Mouse (Mus musculus) heart, embryonic 14.5 days (tissue): Measurements from ENCODE around the gene Frs3. TPM values are rescaled to one million over a fixed set of nuclear protein-coding genes. Genes with fewer than 3 reads are reported as not detected.

Experiments
- ATAC-seq: fragments of 200-750 bp; cut with Nextera tagmentation; 2 replicates; pipeline ENCODE4 v1.8.0; 2017; ENCODE audit warnings: low read depth, moderate TSS enrichment; ENCODE audit not compliant: insufficient number of reproducible peaks, insufficient read depth, low FRiP score
- H3K27ac ChIP-seq, 2 experiments: fragments of 200-500 bp in 1 of 2; fragments of 300-500 bp in 1 of 2; sonication (generic) in 1 of 2; replicated peaks in 1 of 2; 2 replicates each; pipeline ENCODE4 v1.5.1; 2012 to 2014; ENCODE audit warnings: low read depth in 2 of 2, low read length in 2 of 2, control low read depth in 1 of 2, mild to moderate bottlenecking in 1 of 2, mixed read lengths in 1 of 2; ENCODE audit not compliant: control insufficient read depth in 1 of 2, insufficient read depth in 1 of 2
- H3K27me3 ChIP-seq: fragments of 300-500 bp; sonication (generic); 2 replicates; pipeline ENCODE4 v1.6.1; 2014; ENCODE audit warnings: mild to moderate bottlenecking, low read length, control low read depth; ENCODE audit not compliant: control insufficient read depth, insufficient read depth
- H3K36me3 ChIP-seq: fragments of 300-500 bp; sonication (generic); 2 replicates; pipeline ENCODE4 v1.6.1; 2014; ENCODE audit warnings: mild to moderate bottlenecking, control low read depth, low read length, mixed read lengths; ENCODE audit not compliant: control insufficient read depth, insufficient read depth
- H3K4me1 ChIP-seq, 2 experiments: fragments of 200-500 bp in 1 of 2; fragments of 300-500 bp in 1 of 2; sonication (generic) in 1 of 2; 2 replicates each; pipeline ENCODE4 v1.6.1; 2012 to 2014; ENCODE audit warnings: low read length in 2 of 2, control low read depth in 1 of 2, mixed read lengths in 1 of 2; ENCODE audit not compliant: control insufficient read depth in 2 of 2, insufficient read depth in 2 of 2
- H3K4me2 ChIP-seq: fragments of 300-500 bp; sonication (generic); 2 replicates; pipeline ENCODE4 v1.6.1; 2014; ENCODE audit warnings: mild to moderate bottlenecking, low read length
- H3K4me3 ChIP-seq, 2 experiments: fragments of 200-500 bp in 1 of 2; fragments of 300-500 bp in 1 of 2; sonication (generic) in 1 of 2; 2 replicates each; pipeline ENCODE4 v1.5.1; 2012 to 2014; ENCODE audit warnings: low read length in 2 of 2, mild to moderate bottlenecking in 2 of 2, control low read depth in 1 of 2, low read depth in 1 of 2, moderate library complexity in 1 of 2; ENCODE audit not compliant: control insufficient read depth in 1 of 2, insufficient read depth in 1 of 2
- H3K9ac ChIP-seq: fragments of 300-500 bp; sonication (generic); 2 replicates; pipeline ENCODE4 v1.6.1; 2014; ENCODE audit warnings: mild to moderate bottlenecking, low read length
- H3K9me3 ChIP-seq: fragments of 300-500 bp; sonication (generic); 2 replicates; pipeline ENCODE4 v1.6.1; 2016; ENCODE audit warnings: low read length, control low read depth; ENCODE audit not compliant: control insufficient read depth
- WGBS: fragments of 180-500 bp; shearing (Covaris S2); extraction: QIAGEN DNeasy Blood & Tissue Kit; methylation state at CpG from one replicate; pipeline ENCODE4 v1.1.7; 2014; 5-methylcytosine and 5-hydroxymethylcytosine counted together
- polyA plus RNA-seq: library from polyadenylated mRNA; unstranded; fragments of >200 nt; fragmentation: Nextera tagmentation; extraction: Ambion mirVana; gene quantifications from 2 replicates; pipeline ENCODE4 v1.2.1, GENCODE M21; 2014

The Frs3 gene
- polyA plus RNA-seq, 1 experiment from 2014 or later: 2.8 TPM

DNA sequence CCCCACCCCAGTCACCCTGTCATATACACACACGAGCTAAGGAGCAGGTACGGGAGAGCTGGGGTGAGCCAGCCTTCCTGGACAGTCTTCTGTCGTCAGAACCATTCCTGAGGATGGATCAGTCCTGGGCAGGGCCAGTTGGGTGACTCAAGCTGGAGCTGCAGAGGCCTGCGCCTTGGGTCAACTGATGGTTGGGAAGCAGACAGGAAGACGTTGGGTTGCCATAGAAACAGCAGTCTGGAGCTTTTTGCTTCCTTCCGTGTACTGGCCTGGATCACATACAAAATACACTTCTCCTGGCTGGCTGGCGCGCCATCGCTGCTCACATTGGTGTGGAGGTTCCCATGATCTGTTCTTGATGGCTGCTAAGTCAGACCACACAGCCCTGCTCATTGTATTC is 13.0 kb downstream of the Frs3 start:
- Histone ChIP-seq H3K36me3 (peaks cover 36% of the 10 kb centered on the region), H3K27ac (no peak overlapping the region), H3K4me1 (peaks cover 9 to 12% of the 10 kb centered on the region in 2 experiments; a peak in 3 of 4 replicates), H3K9ac (no peak overlapping the region), H3K4me2 (no peak overlapping the region), H3K27me3 (no peaks in the 10 kb centered on the region; the same call in 1 of the 2 replicates), H3K4me3 (no peak overlapping the region), H3K9me3 (no peaks in the 10 kb centered on the region)
- WGBS: 75% methylated on average over 9 of the region's 9 CpGs
- ATAC-seq: no peak

DNA sequence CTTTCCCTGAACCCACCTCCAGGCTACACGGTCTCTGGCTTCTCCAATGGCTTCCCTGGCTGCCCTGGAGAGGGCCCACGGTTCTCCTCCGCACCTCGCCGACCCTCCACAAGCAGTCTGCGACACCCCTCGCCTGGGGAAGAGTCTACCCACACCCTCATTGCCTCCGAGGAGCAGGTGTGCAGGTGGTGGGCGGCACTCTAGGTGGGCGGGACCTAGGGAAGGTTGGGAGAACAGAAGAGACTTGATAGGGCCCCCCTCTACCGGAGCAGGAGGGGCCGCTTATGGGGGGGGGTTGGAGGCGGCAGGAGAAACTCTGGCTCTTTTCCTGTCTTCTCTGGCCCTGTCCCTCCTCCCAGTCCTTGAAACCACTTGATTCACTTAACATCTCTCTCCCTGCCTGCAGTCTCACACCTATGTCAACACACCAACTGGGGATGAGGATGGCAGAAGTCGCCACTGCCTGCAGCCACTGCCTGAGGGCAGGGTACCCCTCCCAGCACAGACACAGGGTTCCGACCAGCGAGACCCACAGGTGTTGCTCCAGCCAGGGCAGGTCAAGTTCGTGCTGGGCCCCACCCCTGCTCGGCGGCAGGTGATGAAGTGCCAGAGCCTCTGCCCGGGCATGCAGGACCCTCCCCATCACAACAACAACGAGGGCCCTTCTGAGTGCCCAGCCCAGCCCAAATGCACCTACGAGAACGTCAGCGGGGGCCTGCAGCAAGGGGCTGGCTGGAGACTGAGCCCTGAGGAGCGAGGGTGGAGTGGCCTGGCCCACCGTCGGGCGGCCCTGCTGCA is 13.9 kb downstream of the Frs3 start:
- Histone ChIP-seq H3K27me3 (no peaks in the 10 kb centered on the region; the same call in 1 of the 2 replicates), H3K4me2 (peak overlapping the region; percentile 32; the same call in 1 of the 2 replicates), H3K9ac (no peak overlapping the region), H3K4me3 (no peak overlapping the region), H3K4me1 (peaks cover 9 to 12% of the 10 kb centered on the region in 2 experiments; a peak in 3 of 4 replicates), H3K27ac (no peak overlapping the region), H3K9me3 (no peaks in the 10 kb centered on the region), H3K36me3 (peaks cover 36% of the 10 kb centered on the region)
- ATAC-seq: no peak
- 31% methylated on average over 28 of the region's 28 CpGs for WGBS

GRCm38 (mm10) chr17:47703556-47703955 is 14.7 kb downstream of the Frs3 start:
- peaks cover 9 to 12% of the 10 kb centered on the region in 2 experiments; a peak in 3 of 4 replicates for H3K4me1 ChIP-seq
- no peaks in the 10 kb centered on the region for H3K9me3 ChIP-seq
- H3K4me2 ChIP-seq: peak overlapping the region; percentile 32
- H3K27ac ChIP-seq: no peak overlapping the region
- H3K36me3 ChIP-seq: peaks cover 36% of the 10 kb centered on the region
- WGBS: 30% methylated on average over 20 of the region's 20 CpGs
- H3K4me3 ChIP-seq: no peak overlapping the region
- ATAC-seq: no peak
- H3K9ac ChIP-seq: no peak overlapping the region
- no peaks in the 10 kb centered on the region; the same call in 1 of the 2 replicates for H3K27me3 ChIP-seq

- peaks cover 30% of the 10 kb centered on the region for H3K36me3 ChIP-seq
- no peak overlapping the region for H3K4me3 ChIP-seq
- peaks cover 9 to 12% of the 10 kb centered on the region in 2 experiments; a peak in 3 of 4 replicates for H3K4me1 ChIP-seq
- H3K9ac ChIP-seq: no peak overlapping the region
- H3K4me2 ChIP-seq: no peak overlapping the region
- WGBS: 83% methylated on average over 4 of the region's 4 CpGs
- no peak for ATAC-seq
- H3K27me3 ChIP-seq: no peaks in the 10 kb centered on the region; the same call in 1 of the 2 replicates
- H3K9me3 ChIP-seq: no peaks in the 10 kb centered on the region
- H3K27ac ChIP-seq: no peak overlapping the region
Observed at GRCm38 (mm10) chr17:47704692-47705091, 15.9 kb downstream of the Frs3 start.

DNA sequence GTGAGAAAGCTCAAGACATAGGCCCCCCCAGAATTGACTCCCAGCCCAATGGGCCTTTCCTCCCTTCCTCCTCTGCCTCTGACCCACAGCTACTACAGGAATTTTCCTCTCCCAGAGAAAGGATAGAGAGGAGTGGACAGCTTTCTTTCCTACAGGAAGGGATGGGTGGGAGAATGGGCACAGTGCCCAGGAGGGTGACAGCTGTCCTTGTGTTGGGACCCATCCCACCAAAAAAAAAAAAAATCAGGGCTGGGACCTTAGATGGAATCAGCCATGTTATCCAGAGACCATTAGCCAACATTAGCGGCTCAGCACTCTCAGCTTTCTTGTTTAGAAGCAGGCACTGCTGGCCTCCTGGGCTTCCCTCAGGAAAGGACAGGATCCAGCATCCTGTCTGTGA is 17.4 kb downstream of the Frs3 start:
- no peaks in the 10 kb centered on the region for H3K9me3 ChIP-seq
- H3K9ac ChIP-seq: no peak overlapping the region
- H3K4me2 ChIP-seq: no peak overlapping the region
- H3K4me1 ChIP-seq: peaks cover 9 to 12% of the 10 kb centered on the region in 2 experiments; a peak in 3 of 4 replicates
- ATAC-seq: peak; percentile 18; the same call in 1 of the 2 replicates
- H3K27me3 ChIP-seq: no peaks in the 10 kb centered on the region; the same call in 1 of the 2 replicates
- WGBS: 71% methylated on average over 1 of the region's 1 CpGs
- H3K27ac ChIP-seq: no peak overlapping the region; a peak in 1 of 4 replicates
- H3K36me3 ChIP-seq: peaks cover 23% of the 10 kb centered on the region
- no peak overlapping the region for H3K4me3 ChIP-seq

DNA sequence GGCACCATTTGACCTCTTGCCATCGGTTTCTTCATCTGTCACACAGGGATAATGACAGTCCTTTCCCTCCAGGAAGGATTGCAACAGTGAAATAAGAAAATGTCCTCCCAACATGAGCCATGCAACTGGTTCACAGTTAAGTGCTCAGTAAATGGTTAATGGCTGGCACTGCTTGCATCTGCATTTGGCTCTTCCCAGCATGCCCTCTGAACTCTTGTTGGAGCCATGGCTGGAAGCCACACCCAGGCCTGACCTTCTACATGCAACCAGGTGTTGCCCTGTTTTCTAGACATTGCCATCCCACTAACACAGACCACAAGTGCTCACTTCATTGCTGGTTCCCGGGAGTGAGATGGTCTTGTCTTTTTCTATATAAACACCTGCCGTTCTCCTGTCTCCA is 19.1 kb downstream of the Frs3 start:
- Histone ChIP-seq H3K36me3 (0 out of 2 replicates have a peak, but pooled peaks cover 8% of the 10 kb centered on the region), H3K4me2 (no peak overlapping the region), H3K4me3 (no peak overlapping the region), H3K4me1 (peaks cover 6 to 7% of the 10 kb centered on the region in 2 experiments; a peak in 2 of 4 replicates), H3K27ac (no peak overlapping the region), H3K9ac (no peak overlapping the region), H3K27me3 (no peaks in the 10 kb centered on the region; the same call in 1 of the 2 replicates), H3K9me3 (no peaks in the 10 kb centered on the region)
- WGBS: 74% methylated on average over 3 of the region's 3 CpGs
- no peak for ATAC-seq

DNA sequence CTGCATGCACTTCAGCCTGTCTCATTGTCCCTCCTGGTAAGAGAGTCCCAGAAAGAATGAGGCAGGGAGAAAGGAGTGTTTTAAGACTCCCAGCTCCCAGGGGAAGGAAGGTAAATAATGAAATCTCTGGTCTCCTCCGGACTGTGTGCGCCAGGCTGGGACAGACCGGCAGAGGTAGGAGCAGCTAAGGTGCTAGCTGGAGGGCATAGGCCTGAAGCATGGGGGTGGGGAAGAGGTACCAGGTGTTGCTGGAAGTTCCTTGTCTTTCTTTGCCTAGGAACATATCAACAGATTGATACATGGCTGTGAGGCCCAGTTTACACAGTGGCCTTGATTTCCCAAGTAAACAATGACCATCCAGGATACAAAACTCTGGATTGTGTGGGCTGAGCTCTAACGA is 20.1 kb downstream of the Frs3 start:
- WGBS: 64% methylated on average over 4 of the region's 4 CpGs
- H3K4me1 ChIP-seq: peaks cover 3 to 4% of the 10 kb centered on the region in 2 experiments; a peak in 1 of 4 replicates

More for the DNA sequence above, 20.1 kb downstream of the Frs3 start:
- Histone ChIP-seq H3K4me3 (no peak overlapping the region), H3K36me3 (no peaks in the 10 kb centered on the region), H3K9ac (no peak overlapping the region), H3K4me2 (no peak overlapping the region), H3K27ac (no peak overlapping the region), H3K27me3 (no peaks in the 10 kb centered on the region; the same call in 1 of the 2 replicates), H3K9me3 (no peaks in the 10 kb centered on the region)
- ATAC-seq: no peak
